Mouse (Mus musculus) heart, adult 2 months (tissue): ENCODE results near the gene Mbd5. TPM values are rescaled to one million over a fixed set of nuclear protein-coding genes. Genes with fewer than 3 reads are reported as not detected.

Experiments
- DNase-seq, 2 experiments: peaks; one replicate each; pipeline ENCODE4 v3.0.0; 2021
- H3K27ac ChIP-seq: fragments of 200-600 bp; 2 replicates; pipeline ENCODE4 v1.8.1; 2022
- H3K27me3 ChIP-seq: fragments of 200-500 bp; 2 replicates; pipeline ENCODE4 v1.6.1; 2012; ENCODE audit warnings: mild to moderate bottlenecking, low read length, inconsistent platforms, mixed read lengths; ENCODE audit not compliant: control insufficient read depth, insufficient read depth
- H3K36me3 ChIP-seq: fragments of 200-500 bp; 2 replicates; pipeline ENCODE4 v1.6.1; 2012; ENCODE audit warnings: low read length, inconsistent platforms; ENCODE audit not compliant: control insufficient read depth, insufficient read depth
- H3K4me1 ChIP-seq: fragments of 200-500 bp; 2 replicates; pipeline ENCODE4 v1.6.1; 2011; ENCODE audit warnings: low read length; ENCODE audit not compliant: control insufficient read depth, insufficient read depth
- H3K4me3 ChIP-seq: fragments of 200-600 bp; 2 replicates; pipeline ENCODE4 v1.8.1; 2022
- H3K79me2 ChIP-seq: fragments of 200-500 bp; replicated peaks from 2 replicates; pipeline ENCODE4 v1.6.1; 2012; ENCODE audit warnings: mild to moderate bottlenecking, inconsistent platforms, low read length, moderate library complexity, mixed read lengths; ENCODE audit not compliant: control insufficient read depth, insufficient read depth
- H3K9ac ChIP-seq: fragments of 200-500 bp; 2 replicates; pipeline ENCODE4 v1.6.1; 2012; ENCODE audit warnings: low read depth, mild to moderate bottlenecking, control low read depth, inconsistent platforms, low read length, mixed read lengths
- CTCF ChIP-seq: fragments of 200-600 bp; IDR thresholded peaks from 2 replicates; pipeline ENCODE4 v1.8.1; 2022; ENCODE audit warnings: antibody characterized with exemption, mild to moderate bottlenecking, moderate library complexity
- EP300 ChIP-seq: fragments of 200-500 bp; IDR thresholded peaks from 2 replicates; pipeline ENCODE4 v1.6.1; 2011; ENCODE audit warnings: low read depth, low read length, control low read depth; ENCODE audit not compliant: insufficient read depth
- POLR2A ChIP-seq: fragments of 200-500 bp; IDR thresholded peaks from 2 replicates; pipeline ENCODE4 v1.6.1; 2011; ENCODE audit warnings: mild to moderate bottlenecking, low read depth, low read length, control low read depth; ENCODE audit not compliant: insufficient read depth
- WGBS: fragments of 180-500 bp; shearing (Covaris S2); methylation state at CpG from one replicate; pipeline ENCODE4 v1.1.7; 2018; 5-methylcytosine and 5-hydroxymethylcytosine counted together
- intact Hi-C: fragments of 180-260 bp; cut with DNase I; formaldehyde crosslinking; loops from one replicate; pipeline ENCODE4 v1.15.1; 2025
- polyA plus RNA-seq: library from polyadenylated mRNA; depleted of rRNA; stranded (reverse); fragments of >200 nt; gene quantifications from 2 replicates; pipeline ENCODE4 v1.2.3, GENCODE M21; 2012
- total RNA-seq, 2 experiments: library from RNA; stranded (reverse); gene quantifications; 2 replicates each; pipeline ENCODE4 v1.2.3; 2021

Gene Mbd5
- total and polyA plus RNA-seq, 3 experiments, result 6.0 to 35.3 (median 29.1) TPM

GRCm38 (mm10) chr2:49040481-49040880, 91.2 kb downstream of the Mbd5 start:
- Histone ChIP-seq H3K4me3 (no peak overlapping the region), H3K36me3 (no peaks in the 10 kb centered on the region), H3K4me1 (no peaks in the 10 kb centered on the region), H3K9ac (no peak overlapping the region), H3K27me3 (no peaks in the 10 kb centered on the region), H3K79me2 (no peaks in the 10 kb centered on the region), H3K27ac (no peak overlapping the region)
- no peak for DNase-seq
- 90% methylated on average over 3 of the region's 3 CpGs for WGBS
- TF ChIP-seq EP300, result no peak
- TF ChIP-seq CTCF, result no peak
- TF ChIP-seq POLR2A, result no peak
- intact Hi-C loops, result no loop called here

DNA sequence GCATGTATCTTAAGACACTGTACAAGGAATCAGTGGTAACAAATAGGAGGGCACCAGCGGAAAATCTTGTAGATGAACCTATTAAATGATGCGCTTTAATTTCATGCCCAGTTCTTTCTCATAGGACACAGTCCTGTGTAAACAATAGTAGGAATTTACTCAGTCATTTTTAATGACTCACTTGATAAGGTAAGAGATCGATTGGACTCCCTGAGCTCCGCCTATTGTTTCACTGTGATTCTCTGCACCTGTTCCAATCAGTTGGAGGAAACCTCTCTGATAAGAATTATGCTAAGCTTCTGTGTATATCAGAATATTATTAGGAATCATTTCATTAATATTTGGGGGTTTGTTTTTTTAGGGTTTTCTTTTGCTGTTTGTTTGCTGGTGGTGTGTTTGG, 100.7 kb downstream of the Mbd5 start:
- WGBS, result 89% methylated on average over 4 of the region's 4 CpGs
- H3K27ac ChIP-seq, result no peak overlapping the region
- no peak for DNase-seq
- no peaks in the 10 kb centered on the region for H3K4me1 ChIP-seq
- no peaks in the 10 kb centered on the region for H3K36me3 ChIP-seq
- H3K4me3 ChIP-seq, result no peak overlapping the region
- intact Hi-C loops, result no loop called here
- no peaks in the 10 kb centered on the region; the same call in 1 of the 2 replicates for H3K79me2 ChIP-seq
- H3K27me3 ChIP-seq, result no peaks in the 10 kb centered on the region
- no peak overlapping the region for H3K9ac ChIP-seq
- TF ChIP-seq EP300 (no peak), CTCF (no peak), POLR2A (no peak)

DNA sequence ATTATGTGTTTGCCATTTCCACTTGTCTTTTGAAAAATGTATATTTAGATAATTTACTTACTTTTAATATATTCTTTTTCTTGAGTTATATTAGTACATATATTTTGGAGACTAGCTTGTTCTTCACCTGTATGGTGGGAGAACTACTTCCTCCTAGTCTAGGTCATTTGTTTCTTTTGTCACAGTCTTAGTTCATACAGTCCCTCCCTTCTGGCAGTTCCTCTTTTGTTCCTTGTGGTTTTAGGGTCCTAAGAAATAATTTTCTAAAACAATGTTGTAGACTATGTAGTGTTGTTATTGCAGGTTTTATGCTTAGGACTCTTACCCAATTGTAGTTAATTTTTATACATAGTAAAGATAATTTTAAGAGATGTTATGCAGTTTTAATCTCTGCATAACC, 118.6 kb downstream of the Mbd5 start:
- intact Hi-C loops, result no loop called here
- Histone ChIP-seq H3K27ac (no peak overlapping the region), H3K9ac (no peak overlapping the region), H3K79me2 (0 out of 2 replicates have a peak, but pooled peaks cover 2% of the 10 kb centered on the region), H3K4me3 (no peak overlapping the region), H3K36me3 (no peaks in the 10 kb centered on the region), H3K4me1 (no peaks in the 10 kb centered on the region; the same call in 1 of the 2 replicates), H3K27me3 (no peaks in the 10 kb centered on the region)
- no peak for TF ChIP-seq CTCF
- TF ChIP-seq POLR2A, result no peak
- TF ChIP-seq EP300, result no peak
- DNase-seq, result no peak

DNA sequence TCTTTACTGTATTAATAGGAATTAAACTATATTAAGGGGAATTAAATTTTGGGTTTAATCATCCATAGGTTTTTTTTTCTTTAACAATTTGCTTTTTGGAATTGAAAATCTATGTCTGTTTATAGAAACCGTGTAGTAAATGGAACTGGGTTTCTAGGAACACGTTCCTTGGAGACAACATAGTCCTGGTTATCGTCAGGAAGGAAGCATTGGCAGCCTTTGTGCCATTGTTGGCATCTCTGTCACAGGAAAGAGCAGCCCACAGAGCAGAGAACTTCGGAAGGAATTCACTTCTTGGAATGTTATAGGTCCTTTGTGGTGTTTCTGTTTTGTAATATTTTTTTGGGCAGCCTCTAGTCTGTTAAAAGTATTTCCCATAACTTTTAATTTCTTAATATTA, 135.7 kb downstream of the Mbd5 start:
- 8% methylated on average over 4 of the region's 4 CpGs for WGBS

DNA sequence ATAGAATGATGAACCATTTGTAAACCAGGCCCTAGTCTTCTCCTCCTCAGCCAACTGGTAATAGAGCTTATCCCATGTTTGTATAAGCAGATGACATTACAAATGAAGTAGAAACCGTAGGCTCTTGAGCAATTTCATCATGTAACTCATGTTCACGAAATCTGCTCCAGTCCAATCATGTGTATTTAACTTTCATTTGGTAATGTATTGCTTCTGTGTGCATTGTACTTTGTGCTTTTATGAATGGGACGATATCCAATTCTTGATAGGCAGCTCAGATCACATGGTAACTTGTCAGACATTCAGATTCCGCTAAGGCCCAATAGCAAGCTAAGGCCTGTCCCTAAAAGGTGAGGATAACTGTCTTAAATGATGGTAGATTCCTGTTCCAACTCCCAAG, 141.5 kb downstream of the Mbd5 start:
- H3K9ac ChIP-seq, result no peak overlapping the region
- intact Hi-C loops, result no loop called here
- H3K36me3 ChIP-seq, result no peaks in the 10 kb centered on the region
- TF ChIP-seq EP300 (no peak), CTCF (no peak), POLR2A (no peak)
- no peaks in the 10 kb centered on the region for H3K79me2 ChIP-seq
- no peaks in the 10 kb centered on the region for H3K27me3 ChIP-seq
- no peak overlapping the region for H3K4me3 ChIP-seq
- H3K4me1 ChIP-seq, result peaks cover 1% of the 10 kb centered on the region; the same call in 1 of the 2 replicates
- 96% methylated on average over 4 of the region's 4 CpGs for WGBS
- no peak overlapping the region for H3K27ac ChIP-seq
- DNase-seq, result no peak

More for the DNA sequence above, 135.7 kb downstream of the Mbd5 start:
- intact Hi-C loops, result no loop called here
- H3K36me3 ChIP-seq, result no peaks in the 10 kb centered on the region
- H3K79me2 ChIP-seq, result no peaks in the 10 kb centered on the region
- TF ChIP-seq POLR2A (no peak), CTCF (no peak), EP300 (no peak)
- no peak overlapping the region for H3K27ac ChIP-seq
- no peak overlapping the region for H3K4me3 ChIP-seq
- no peaks in the 10 kb centered on the region for H3K27me3 ChIP-seq
- H3K4me1 ChIP-seq, result peaks cover 1% of the 10 kb centered on the region; the same call in 1 of the 2 replicates
- no peak overlapping the region for H3K9ac ChIP-seq
- DNase-seq, result peak in 1 of 2 experiments; percentile 19

DNA sequence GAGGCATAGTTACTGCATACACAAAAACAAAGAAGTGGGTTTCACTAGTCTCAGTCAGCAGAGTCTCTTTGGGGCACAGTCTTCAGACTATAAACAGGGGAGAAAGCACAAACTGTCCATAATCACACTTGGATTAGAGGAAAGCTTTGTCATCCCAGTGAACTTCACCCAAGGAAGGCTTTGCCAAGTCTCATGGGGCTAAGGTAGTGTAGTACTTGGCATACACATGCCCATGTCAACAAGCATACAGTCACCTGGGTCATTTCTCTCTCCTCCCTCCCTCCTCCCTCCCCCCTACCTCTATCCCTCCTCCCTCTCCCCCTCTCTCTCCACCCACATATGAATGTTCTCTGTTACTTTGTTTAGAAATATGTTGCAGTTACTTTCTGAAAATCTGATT, 147.5 kb downstream of the Mbd5 start:
- Histone ChIP-seq H3K27ac (no peak overlapping the region), H3K27me3 (no peaks in the 10 kb centered on the region), H3K9ac (no peak overlapping the region), H3K4me3 (no peak overlapping the region), H3K4me1 (peaks cover 1% of the 10 kb centered on the region; the same call in 1 of the 2 replicates), H3K79me2 (no peaks in the 10 kb centered on the region; the same call in 1 of the 2 replicates), H3K36me3 (no peaks in the 10 kb centered on the region)
- intact Hi-C loops, result no loop called here
- no peak for TF ChIP-seq POLR2A
- TF ChIP-seq CTCF, result no peak
- no peak for TF ChIP-seq EP300
- DNase-seq, result no peak

DNA sequence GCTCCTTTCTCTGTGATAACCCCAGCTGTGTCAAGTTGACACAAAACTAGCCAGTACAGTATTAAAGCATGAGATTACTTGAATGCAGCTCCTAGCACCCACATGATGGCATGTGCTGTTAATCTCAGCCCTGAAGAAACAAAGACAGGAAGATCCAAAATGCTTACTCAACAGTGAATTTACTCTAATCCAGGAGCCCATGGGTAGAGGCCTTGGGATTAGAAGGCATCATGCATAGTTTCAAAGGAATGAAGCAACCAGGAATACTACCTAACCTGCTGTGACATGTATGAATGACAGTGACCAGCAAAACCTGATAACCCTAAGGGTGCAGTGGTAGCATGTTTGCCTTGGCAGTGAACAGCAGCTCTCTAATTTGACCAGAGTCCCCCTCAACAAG, 159.6 kb downstream of the Mbd5 start:
- intact Hi-C loops, result no loop called here
- no peaks in the 10 kb centered on the region for H3K79me2 ChIP-seq
- no peaks in the 10 kb centered on the region for H3K36me3 ChIP-seq
- H3K4me1 ChIP-seq, result no peaks in the 10 kb centered on the region
- H3K9ac ChIP-seq, result no peak overlapping the region
- no peaks in the 10 kb centered on the region for H3K27me3 ChIP-seq
- no peak for DNase-seq
- no peak overlapping the region for H3K4me3 ChIP-seq
- no peak for TF ChIP-seq CTCF
- no peak for TF ChIP-seq POLR2A
- no peak for TF ChIP-seq EP300
- no peak overlapping the region for H3K27ac ChIP-seq
